Mouse (Mus musculus): ENCODE data around the gene Gsg1. TPM values are rescaled to one million over a fixed set of nuclear protein-coding genes. Genes with fewer than 3 reads are reported as not detected.

Gene Gsg1
- polyA plus RNA-seq, 1 experiment from 2014 or later: 0.25 TPM

DNA sequence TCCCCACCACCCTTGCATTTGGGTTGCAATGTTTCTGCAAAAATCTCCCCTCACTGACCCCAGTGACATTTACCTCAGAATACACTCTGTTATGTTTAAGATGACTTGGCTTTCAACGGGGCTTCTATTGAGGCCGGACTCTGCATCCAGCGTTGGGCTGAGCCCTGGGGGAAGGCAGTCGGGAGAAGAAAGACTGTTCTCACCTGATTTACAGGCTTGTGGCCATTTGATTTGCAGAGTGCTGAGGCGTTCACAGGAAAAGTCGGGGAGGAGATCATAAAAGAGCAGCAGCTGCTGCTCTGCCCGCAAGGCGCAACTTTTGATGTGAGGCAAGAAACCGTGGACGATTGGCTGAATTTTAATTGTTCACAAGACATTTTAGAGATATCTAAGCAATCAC is 25.7 kb upstream of the Gsg1 start:
- Histone ChIP-seq H3K27ac (ENCODE audit: low read length) (no peak overlapping the region), H3K4me1 (ENCODE audit: control insufficient read depth, insufficient read depth, low read length) (no peaks in the 10 kb centered on the region), H3K27me3 (ENCODE audit: control insufficient read depth, insufficient read depth, low read depth, low read length) (no peaks in the 10 kb centered on the region), H3K9me3 (replicated peaks; ENCODE audit: control insufficient read depth, low read length, poor library complexity, severe bottlenecking) (no peaks in the 10 kb centered on the region), H3K4me3 (ENCODE audit: low read depth, low read length) (no peak overlapping the region), H3K9ac (ENCODE audit: low read depth, low read length) (no peak overlapping the region), H3K36me3 (ENCODE audit: control insufficient read depth, insufficient read depth, low read length) (no peaks in the 10 kb centered on the region), H3K4me2 (ENCODE audit: low read length) (no peak overlapping the region)
- WGBS: 32% methylated on average over 10 of the region's 10 CpGs
- ATAC-seq: no peak

DNA sequence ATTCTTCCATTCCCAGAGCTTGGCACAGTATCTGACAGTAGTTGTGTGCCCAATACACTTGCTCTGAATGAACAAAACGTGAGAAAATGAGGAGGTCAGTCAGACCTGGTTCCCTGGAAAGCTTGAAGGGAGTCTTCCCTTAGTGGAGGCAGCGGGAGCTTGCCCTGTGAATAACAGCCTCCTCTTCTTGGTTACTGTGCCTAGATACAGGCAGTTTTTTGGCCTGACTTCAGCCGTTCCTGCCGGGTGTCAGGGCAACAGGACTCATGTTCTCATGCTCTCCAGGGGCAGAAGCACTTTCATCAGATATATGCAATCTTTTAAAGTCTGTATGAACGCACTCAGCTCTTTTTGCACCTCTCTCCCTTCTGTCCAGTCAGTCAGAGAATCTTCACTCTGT is 25.1 kb upstream of the Gsg1 start:
- H3K4me3 ChIP-seq (ENCODE audit: low read depth, low read length): no peak overlapping the region
- no peaks in the 10 kb centered on the region for H3K4me1 ChIP-seq (ENCODE audit: control insufficient read depth, insufficient read depth, low read length)
- no peaks in the 10 kb centered on the region for H3K36me3 ChIP-seq (ENCODE audit: control insufficient read depth, insufficient read depth, low read length)
- no peaks in the 10 kb centered on the region for H3K27me3 ChIP-seq (ENCODE audit: control insufficient read depth, insufficient read depth, low read depth, low read length)
- ATAC-seq: no peak
- H3K4me2 ChIP-seq (ENCODE audit: low read length): no peak overlapping the region
- 62% methylated on average over 5 of the region's 5 CpGs for WGBS
- no peak overlapping the region for H3K9ac ChIP-seq (ENCODE audit: low read depth, low read length)
- no peak overlapping the region for H3K27ac ChIP-seq (ENCODE audit: low read length)
- no peaks in the 10 kb centered on the region for H3K9me3 ChIP-seq (replicated peaks; ENCODE audit: control insufficient read depth, low read length, poor library complexity, severe bottlenecking)

DNA sequence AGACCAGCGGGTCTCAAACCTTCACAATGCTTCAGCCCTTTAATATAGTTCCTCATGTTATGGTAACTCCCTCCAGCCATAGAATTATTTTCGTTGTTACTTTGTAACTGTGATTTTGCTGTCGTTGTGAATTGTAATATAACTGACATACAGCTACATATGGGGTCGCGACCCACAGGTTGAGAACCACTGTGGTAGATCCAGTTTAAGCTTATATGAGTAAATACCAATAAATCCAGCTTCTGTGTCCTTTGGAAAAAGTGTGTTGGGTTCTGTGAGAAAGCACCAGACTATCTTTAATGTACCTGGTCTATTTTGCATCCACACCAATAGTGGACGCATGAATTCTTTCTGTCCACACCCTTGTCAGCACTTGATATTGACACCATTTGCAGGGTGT is 24.2 kb upstream of the Gsg1 start:
- H3K4me2 ChIP-seq (ENCODE audit: low read length): no peak overlapping the region

DNA sequence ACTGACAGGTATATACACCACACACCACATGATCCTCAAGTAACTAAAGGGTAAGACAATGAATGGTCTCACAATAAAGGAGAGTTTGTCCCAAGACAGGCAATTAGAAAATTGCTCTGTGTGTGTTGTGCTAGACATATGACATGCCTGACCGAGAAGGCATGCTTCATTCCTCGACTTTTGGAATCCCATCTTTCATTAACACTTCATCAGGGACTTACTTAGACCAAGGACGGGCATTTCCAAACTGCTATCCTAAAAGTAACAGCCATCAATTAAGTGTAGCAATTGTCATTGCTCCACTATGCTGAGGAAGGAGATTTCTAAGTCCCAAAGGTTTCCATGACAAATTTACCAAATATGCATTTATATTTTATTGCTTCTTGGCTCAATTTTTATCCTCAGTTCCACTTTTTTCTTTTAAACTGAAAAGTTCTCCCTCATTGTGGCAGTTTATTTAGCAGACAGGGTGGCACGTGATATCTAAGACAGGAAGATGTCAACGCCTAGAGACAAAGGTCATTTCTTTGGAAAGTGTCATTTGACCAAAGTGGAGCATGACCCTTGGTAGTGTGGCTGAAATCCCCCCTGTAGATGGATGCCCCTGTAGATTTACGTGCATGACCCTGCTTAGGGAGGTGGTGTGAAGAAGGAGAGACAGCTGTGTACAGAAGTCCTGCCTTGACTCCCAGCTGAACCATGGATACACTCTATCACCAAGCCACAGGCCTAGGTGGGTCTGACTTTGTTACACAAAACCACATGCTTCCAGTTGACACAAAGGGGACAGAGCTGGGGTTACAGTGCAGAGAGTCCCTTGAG is 22.5 kb upstream of the Gsg1 start:
- Histone ChIP-seq H3K9me3 (replicated peaks; ENCODE audit: control insufficient read depth, low read length, poor library complexity, severe bottlenecking) (no peaks in the 10 kb centered on the region), H3K27me3 (ENCODE audit: control insufficient read depth, insufficient read depth, low read depth, low read length) (no peaks in the 10 kb centered on the region), H3K27ac (ENCODE audit: low read length) (no peak overlapping the region), H3K4me2 (ENCODE audit: low read length) (no peak overlapping the region), H3K36me3 (ENCODE audit: control insufficient read depth, insufficient read depth, low read length) (no peaks in the 10 kb centered on the region), H3K4me3 (ENCODE audit: low read depth, low read length) (no peak overlapping the region), H3K9ac (ENCODE audit: low read depth, low read length) (no peak overlapping the region), H3K4me1 (ENCODE audit: control insufficient read depth, insufficient read depth, low read length) (no peaks in the 10 kb centered on the region)
- 87% methylated on average over 6 of the region's 6 CpGs for WGBS
- ATAC-seq: no peak

More for the DNA sequence above, 24.2 kb upstream of the Gsg1 start:
- H3K4me1 ChIP-seq (ENCODE audit: control insufficient read depth, insufficient read depth, low read length): no peaks in the 10 kb centered on the region
- no peak overlapping the region for H3K9ac ChIP-seq (ENCODE audit: low read depth, low read length)
- H3K36me3 ChIP-seq (ENCODE audit: control insufficient read depth, insufficient read depth, low read length): no peaks in the 10 kb centered on the region
- no peak for ATAC-seq
- no peak overlapping the region for H3K27ac ChIP-seq (ENCODE audit: low read length)
- no peaks in the 10 kb centered on the region for H3K9me3 ChIP-seq (replicated peaks; ENCODE audit: control insufficient read depth, low read length, poor library complexity, severe bottlenecking)
- WGBS: 91% methylated on average over 6 of the region's 6 CpGs
- no peak overlapping the region for H3K4me3 ChIP-seq (ENCODE audit: low read depth, low read length)
- H3K27me3 ChIP-seq (ENCODE audit: control insufficient read depth, insufficient read depth, low read depth, low read length): no peaks in the 10 kb centered on the region

DNA sequence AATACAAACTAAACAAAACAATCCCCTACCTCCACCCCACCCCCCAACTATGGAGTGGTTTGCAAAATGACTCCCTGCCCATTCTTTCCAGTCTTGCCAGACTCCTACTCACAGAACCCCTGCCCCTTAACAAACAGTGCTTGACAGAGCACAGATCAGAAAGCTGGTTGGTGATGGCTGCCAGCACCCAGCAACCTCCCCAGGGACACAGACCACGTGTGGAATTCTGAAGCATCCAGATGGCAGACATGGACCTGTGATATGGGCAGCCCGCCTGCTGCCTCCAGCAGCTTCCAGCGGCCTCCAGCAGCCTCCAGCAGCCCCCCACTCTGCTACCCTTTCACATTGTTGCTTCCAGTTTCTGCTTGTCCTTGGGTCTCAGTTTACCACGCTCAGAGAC is 21.1 kb upstream of the Gsg1 start:
- Histone ChIP-seq H3K27ac (ENCODE audit: low read length) (no peak overlapping the region), H3K4me2 (ENCODE audit: low read length) (no peak overlapping the region), H3K27me3 (ENCODE audit: control insufficient read depth, insufficient read depth, low read depth, low read length) (no peaks in the 10 kb centered on the region), H3K9ac (ENCODE audit: low read depth, low read length) (no peak overlapping the region), H3K9me3 (replicated peaks; ENCODE audit: control insufficient read depth, low read length, poor library complexity, severe bottlenecking) (no peaks in the 10 kb centered on the region), H3K36me3 (ENCODE audit: control insufficient read depth, insufficient read depth, low read length) (no peaks in the 10 kb centered on the region), H3K4me1 (ENCODE audit: control insufficient read depth, insufficient read depth, low read length) (no peaks in the 10 kb centered on the region), H3K4me3 (ENCODE audit: low read depth, low read length) (no peak overlapping the region)
- WGBS: 73% methylated on average over 4 of the region's 4 CpGs
- ATAC-seq: no peak

DNA sequence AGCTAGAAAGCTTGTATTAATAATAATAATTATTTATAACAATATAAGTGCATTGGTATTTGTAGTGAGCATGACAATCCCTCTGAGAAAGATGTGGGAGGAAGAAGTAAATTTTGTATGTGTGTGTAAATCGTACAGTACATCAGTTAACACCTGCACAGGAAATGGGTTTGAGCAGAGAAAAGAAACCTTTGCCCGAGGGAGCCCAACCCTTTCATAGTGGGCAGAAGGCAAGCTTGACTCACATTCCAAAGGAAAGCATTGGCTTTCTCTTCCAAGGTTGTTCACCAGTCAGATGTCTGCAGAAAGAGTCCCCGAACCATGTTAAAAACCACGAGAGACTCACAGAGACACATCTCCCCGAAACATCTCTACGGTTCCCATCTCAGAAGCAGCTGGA is 18.9 kb upstream of the Gsg1 start:
- 94% methylated on average over 6 of the region's 6 CpGs for WGBS
- Histone ChIP-seq H3K27ac (ENCODE audit: low read length) (no peak overlapping the region), H3K36me3 (ENCODE audit: control insufficient read depth, insufficient read depth, low read length) (no peaks in the 10 kb centered on the region), H3K4me2 (ENCODE audit: low read length) (no peak overlapping the region), H3K27me3 (ENCODE audit: control insufficient read depth, insufficient read depth, low read depth, low read length) (no peaks in the 10 kb centered on the region), H3K9ac (ENCODE audit: low read depth, low read length) (no peak overlapping the region), H3K9me3 (replicated peaks; ENCODE audit: control insufficient read depth, low read length, poor library complexity, severe bottlenecking) (no peaks in the 10 kb centered on the region), H3K4me1 (ENCODE audit: control insufficient read depth, insufficient read depth, low read length) (peaks cover 3% of the 10 kb centered on the region; the same call in 1 of the 2 replicates), H3K4me3 (ENCODE audit: low read depth, low read length) (no peak overlapping the region)
- no peak for ATAC-seq

DNA sequence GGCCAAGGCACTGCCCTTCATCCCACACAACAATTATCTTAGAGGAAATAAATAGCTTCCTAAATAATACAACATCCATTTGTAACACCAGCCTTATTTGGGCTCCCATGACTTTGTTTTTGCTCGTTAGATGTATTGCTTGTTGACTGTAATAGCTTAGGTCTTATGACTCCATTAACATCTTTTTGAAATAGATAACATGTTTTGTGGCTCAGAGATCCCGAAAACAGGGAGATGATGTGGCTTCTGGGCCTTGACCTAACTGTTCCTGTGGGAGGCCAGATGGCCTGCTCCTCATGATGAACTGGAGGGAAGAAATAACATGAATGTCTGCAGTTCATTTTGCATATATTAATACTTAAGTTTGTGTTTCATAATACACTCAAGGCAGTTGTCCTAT is 17.6 kb upstream of the Gsg1 start:
- Histone ChIP-seq H3K27me3 (ENCODE audit: control insufficient read depth, insufficient read depth, low read depth, low read length) (no peaks in the 10 kb centered on the region), H3K9ac (ENCODE audit: low read depth, low read length) (no peak overlapping the region), H3K4me1 (ENCODE audit: control insufficient read depth, insufficient read depth, low read length) (peaks cover 3% of the 10 kb centered on the region; the same call in 1 of the 2 replicates), H3K4me3 (ENCODE audit: low read depth, low read length) (no peak overlapping the region), H3K4me2 (ENCODE audit: low read length) (no peak overlapping the region), H3K36me3 (ENCODE audit: control insufficient read depth, insufficient read depth, low read length) (no peaks in the 10 kb centered on the region), H3K9me3 (replicated peaks; ENCODE audit: control insufficient read depth, low read length, poor library complexity, severe bottlenecking) (no peaks in the 10 kb centered on the region), H3K27ac (ENCODE audit: low read length) (no peak overlapping the region)
- WGBS: 59% methylated on average over 2 of the region's 2 CpGs
- ATAC-seq: no peak

DNA sequence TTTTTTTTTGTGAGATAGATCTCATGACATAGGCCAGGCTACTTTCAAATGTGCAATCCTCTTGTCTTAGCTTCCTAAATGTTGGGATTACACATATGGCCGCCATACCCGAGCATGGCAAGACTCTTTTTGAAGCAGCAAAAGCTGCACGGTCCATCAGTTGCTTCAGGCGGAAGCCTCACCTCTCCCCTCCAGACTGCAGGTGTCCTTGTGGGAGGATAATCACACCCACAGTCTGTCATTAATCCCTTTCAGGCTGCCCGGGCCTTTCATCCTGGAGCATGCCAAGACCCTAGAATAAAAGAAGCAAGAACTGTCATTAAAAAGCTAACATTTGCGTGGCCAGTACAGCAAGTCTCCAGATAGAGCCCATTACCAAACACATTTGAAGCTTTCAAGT is 15.5 kb upstream of the Gsg1 start:
- no peak overlapping the region for H3K27ac ChIP-seq (ENCODE audit: low read length)
- H3K4me1 ChIP-seq (ENCODE audit: control insufficient read depth, insufficient read depth, low read length): peaks cover 3% of the 10 kb centered on the region; the same call in 1 of the 2 replicates
- 22% methylated on average over 6 of the region's 6 CpGs for WGBS
- no peaks in the 10 kb centered on the region for H3K36me3 ChIP-seq (ENCODE audit: control insufficient read depth, insufficient read depth, low read length)
- no peaks in the 10 kb centered on the region for H3K27me3 ChIP-seq (ENCODE audit: control insufficient read depth, insufficient read depth, low read depth, low read length)
- no peak overlapping the region for H3K4me3 ChIP-seq (ENCODE audit: low read depth, low read length)
- peak; percentile 54; the same call in 1 of the 2 replicates for ATAC-seq
- no peak overlapping the region for H3K4me2 ChIP-seq (ENCODE audit: low read length)
- H3K9me3 ChIP-seq (replicated peaks; ENCODE audit: control insufficient read depth, low read length, poor library complexity, severe bottlenecking): no peaks in the 10 kb centered on the region
- no peak overlapping the region for H3K9ac ChIP-seq (ENCODE audit: low read depth, low read length)

DNA sequence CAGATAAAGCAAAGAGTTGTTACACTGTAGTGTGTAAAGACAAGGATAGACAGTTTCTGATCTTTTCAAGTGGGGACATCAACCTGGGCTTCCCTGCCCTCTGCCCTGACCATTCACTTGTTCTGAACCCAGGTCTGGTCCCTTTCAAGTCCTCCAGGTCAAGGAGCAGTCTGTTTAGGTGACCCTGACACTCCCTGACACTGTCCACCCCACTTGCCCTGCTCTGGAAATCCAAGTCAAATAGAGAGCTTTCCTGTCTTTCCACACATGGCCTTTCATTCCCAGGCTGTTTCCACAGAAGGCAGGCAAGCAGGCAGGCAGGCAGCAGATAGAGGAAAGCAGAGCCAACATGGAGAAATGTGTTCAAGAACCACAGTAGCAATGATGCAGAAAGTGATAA is 14.2 kb upstream of the Gsg1 start:
- H3K27ac ChIP-seq (ENCODE audit: low read length): no peak overlapping the region
- H3K9ac ChIP-seq (ENCODE audit: low read depth, low read length): no peak overlapping the region
- no peaks in the 10 kb centered on the region for H3K27me3 ChIP-seq (ENCODE audit: control insufficient read depth, insufficient read depth, low read depth, low read length)
- peaks cover 3% of the 10 kb centered on the region; the same call in 1 of the 2 replicates for H3K4me1 ChIP-seq (ENCODE audit: control insufficient read depth, insufficient read depth, low read length)
- H3K4me2 ChIP-seq (ENCODE audit: low read length): no peak overlapping the region
- H3K4me3 ChIP-seq (ENCODE audit: low read depth, low read length): no peak overlapping the region
- H3K9me3 ChIP-seq (replicated peaks; ENCODE audit: control insufficient read depth, low read length, poor library complexity, severe bottlenecking): no peaks in the 10 kb centered on the region
- no peaks in the 10 kb centered on the region for H3K36me3 ChIP-seq (ENCODE audit: control insufficient read depth, insufficient read depth, low read length)
- ATAC-seq: no peak

Data from midbrain, embryonic 16.5 days (tissue).